Mouse (Mus musculus) mouse trophoblast stem cell (cell line): Measurements from ENCODE around the gene Srarp.

Source experiments
- in situ Hi-C, 2 experiments: fragments of 300-500 bp; cut with MseI, MboI; formaldehyde crosslinking; loops; 2 replicates in 1 of 2; 3 replicates in 1 of 2; pipeline ENCODE4 v1.15.1; 2025

The Srarp gene

DNA sequence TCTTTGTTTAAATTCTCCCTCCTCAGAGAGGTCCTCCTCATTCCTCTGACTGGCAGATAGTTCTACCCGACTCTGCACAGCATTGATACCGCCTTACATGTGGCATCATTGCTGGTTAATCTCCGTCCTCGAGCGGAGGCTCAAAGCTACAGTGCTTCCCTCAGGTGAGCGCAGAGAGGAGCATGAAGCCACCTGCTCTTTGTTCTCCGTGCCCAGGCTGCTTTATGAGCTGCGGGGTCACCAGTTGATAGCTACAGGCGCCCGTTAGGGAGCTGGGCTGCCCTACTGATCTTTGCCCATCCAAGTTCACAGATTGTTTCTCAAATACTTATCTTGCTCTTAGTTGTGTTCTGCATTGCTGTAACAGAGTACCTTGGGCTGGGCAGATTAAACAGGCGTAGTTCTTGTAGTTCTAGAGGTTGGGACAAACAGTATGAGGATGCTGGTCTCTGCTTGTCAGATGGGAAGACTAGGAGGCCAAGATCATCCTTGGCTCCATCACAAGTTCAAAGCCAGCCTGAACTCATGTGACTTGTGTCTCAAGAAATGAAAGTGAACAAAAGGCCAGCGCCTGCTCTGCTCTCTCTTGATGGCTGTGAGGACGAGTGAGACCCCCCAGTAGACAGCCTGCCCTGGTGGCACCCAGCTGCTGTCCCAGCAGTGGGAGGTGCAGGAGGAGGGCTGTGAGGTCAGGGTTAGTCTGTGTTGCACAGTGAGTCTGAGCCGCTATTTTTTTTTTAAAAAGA is 20.5 kb upstream of the Srarp start:
- in situ Hi-C loops: no loop called here

DNA sequence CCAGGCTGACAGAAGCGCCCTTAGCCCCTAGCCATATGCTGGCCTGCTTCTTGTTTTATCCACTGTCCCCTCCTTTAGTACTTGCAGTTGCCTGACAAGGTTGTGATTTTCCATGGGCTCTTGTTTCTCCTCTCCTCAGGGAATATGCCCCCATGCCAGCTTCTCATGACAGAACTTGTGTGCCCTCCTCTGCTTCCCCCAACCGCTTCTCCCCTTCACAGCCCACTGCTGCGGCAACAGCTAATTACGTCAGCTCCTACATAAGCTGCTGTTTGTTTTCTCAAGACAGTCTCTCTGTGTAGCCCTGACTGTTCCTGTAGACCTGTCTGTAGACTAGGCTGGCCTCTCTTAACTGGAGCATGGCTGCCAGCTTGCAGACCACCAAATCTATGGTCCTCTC is 19.6 kb upstream of the Srarp start:
- in situ Hi-C loops: no loop called here

DNA sequence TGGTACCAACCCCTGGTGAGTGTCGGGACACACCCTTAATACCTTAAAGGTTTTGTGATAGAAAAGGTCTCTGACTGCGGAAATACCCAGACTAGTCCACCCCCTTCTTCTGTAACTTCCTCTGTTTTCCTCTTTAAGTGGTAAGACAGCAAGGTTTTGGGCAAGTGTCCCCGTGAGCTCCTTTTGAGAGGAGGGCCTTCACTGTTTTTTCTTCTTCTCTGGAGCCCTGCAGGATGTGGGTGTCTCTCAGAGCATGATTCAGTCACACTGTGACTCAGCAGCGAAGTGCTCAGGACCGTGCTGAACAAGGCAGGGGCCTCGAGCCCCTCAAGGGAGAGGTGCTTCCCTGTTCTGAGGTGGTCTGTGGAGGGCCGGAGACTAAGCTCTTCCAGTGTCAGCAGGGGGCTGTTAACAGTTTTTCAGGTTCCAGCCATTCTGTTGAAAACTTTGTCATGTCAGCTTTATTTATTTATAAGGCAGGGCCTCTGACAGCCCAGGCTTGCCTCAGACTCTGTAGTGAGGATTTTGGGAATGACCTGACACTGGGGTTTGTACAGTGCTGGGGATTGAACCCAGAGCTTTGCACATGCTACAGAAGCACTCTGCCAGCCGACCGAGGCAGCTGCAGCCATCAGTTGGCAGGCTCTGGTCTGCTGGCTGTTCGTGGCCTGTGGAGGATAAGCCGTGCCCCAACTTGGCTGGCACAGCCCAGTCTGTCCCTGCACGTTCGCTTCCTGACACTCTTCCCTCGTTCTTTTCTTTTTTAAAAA is 18.9 kb upstream of the Srarp start:
- in situ Hi-C loops: no loop called here

DNA sequence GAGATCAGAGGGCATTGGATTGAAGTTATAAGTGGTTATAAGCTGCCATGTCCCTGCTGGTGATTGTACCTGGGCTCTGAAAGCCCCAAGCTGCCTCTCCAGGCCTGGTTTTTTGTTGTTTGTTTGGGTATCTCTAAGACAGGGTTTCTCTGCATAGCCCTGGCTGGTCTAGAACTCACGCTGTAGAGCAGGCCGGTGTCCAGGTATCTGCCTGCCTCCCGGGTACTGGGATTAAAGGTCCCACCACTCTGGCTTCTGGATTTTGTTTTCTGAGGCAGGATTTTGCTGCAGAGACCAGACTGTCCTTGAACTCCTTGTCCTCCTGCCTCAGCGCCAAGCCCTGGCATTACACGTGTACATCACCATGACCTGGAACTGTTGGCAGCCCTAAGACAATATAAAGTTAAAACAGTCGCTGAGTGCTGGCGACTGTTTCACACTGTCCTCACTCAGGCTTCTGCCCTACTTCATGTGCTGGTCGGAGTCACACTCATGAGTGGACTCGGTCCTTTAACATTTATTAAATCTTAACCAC is 16.1 kb upstream of the Srarp start:
- in situ Hi-C loops: no loop called here

DNA sequence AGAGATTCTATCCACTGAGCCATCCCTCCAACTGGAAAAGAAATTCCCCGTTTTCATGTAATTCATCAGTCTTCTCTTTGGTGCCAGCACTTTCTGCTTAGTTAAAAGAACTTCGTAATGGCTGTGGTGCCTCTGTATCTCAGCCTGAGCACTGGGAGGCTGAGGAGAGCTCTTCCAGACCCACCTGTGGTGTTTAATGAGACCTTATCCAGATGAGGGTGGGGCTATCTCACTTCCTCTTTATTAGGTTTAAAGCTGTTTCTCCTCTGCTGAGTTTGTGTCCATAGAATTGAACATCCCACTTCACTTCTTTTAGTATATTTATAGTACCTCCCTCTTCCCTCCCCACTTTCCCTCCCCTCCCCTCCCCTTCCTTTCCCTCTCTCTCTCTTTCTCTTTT is 15.3 kb upstream of the Srarp start:
- in situ Hi-C loops: no loop called here

DNA sequence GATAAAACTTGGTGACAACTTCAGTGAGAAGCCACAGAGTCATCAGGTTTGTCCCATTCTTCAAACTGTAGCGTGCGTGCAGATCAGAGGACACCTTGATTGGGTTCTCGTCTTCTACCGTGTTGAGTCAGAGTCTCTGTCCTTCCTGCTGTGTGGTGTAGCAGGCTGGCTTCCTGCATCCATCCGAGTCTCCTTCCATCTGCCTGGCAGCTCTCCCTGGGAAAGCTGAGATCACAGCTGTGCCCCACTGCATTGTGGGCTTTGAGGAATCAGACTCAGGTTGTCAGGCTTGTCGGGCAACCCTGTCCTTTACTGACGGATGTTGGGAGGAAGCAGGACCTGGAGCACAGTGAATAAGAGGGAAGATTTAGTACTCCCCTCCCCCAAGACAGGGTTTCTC is 10.3 kb upstream of the Srarp start:
- in situ Hi-C loops: no loop called here

DNA sequence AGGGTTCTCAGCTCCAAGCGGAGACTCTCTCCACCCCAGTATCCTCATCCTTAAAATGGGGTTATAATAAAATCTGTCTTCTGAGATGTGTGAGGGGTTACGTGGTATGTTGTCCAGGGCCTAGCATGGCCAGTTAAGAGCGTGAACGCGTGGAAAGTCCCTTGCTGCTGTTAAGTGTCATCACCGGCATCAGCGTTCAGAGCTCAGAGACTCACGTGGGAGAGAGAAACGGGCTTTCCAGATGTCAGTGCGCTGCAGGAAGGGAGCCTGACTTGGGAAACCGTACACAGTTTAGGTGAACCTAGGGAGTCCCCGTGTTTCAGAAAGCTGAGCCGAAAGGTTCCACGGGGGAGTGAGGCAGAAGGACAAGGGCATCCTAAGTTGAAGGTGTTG is 9.4 kb upstream of the Srarp start:
- in situ Hi-C loops: no loop called here

DNA sequence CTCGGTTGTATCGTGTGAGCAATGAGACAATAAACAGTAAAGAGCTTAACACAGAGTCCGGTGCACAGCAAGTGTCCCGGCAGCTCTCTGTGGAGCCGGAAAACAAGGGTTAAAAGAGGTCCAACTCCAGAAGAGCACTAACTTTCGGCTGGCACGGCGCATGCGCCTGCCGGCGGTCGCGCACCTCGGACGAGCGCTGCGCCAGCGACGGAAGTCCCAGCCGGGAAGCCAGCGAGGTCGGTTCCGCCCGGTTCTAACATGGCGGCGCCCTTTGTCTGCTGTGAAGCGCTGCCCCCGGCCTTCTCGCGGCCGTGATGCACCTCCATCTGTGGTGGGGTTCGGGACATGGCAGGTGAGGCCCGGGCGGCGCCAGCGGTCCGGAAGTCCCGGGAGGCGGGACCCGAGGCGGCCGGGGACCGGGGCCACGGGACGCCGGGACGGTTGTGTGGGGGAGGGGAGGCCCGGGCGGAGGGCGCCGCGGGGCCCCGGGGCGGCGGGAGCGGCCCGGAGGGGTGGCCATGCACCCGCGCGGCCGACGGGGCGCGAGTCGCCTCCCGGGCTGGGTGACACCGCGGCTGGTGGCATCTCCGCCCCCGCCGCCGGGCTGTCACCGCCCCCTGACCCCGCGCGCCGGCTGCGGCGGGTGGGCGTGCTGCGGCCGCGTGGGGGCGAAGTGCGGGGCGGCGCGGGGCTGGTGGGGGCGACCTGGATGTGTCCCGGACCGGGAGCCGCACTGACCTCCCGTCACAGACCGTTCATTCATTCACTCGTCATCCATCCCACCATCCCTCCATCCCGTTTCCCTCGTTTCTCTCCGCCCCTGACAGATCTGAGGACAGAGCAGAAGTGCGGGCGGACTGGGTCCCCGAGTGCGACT is 8.8 kb upstream of the Srarp start, which contains the start of gene Zbtb17:
Gene Zbtb17, plus strand, starts transcription at position 204 of the 877 bp plus-strand sequence.
- in situ Hi-C loops: no loop called here

DNA sequence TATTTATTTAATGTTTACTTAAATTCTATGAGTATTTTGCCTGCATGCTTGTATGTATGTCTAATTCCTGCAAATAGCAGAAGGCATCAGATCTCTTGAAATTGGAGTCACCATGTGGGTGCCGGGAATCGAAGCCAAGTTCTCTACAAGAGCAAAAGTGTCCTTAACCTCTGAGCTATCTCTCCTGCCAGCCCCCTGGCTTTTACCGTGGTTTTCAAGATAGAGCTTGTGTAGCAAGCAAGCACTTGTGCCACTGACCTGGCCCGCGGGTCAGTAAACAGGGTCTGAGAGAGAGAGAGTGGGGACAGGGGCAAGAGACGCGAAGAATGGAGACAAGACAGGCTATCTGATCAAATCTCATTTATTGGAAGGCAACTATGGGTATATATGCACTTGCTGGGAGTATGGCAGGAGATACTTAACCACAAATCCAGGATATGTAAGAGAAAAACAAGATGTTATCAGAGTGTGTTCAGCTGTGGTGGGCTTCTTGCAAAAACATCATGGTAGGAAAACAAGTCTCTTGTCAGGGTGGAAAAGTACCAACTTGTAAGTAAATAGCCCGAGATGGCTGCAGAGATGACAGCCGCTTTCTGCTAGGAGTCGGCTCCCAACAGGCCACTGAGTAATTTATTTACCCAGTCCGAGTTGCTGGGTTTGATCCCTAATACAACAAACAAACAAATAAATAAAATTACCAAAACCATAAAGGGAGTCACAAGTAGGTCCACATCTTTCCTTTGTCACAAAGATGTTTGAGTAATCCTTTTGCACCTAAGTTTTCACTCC is 7.9 kb upstream of the Srarp start:
- in situ Hi-C loops: no loop called here

DNA sequence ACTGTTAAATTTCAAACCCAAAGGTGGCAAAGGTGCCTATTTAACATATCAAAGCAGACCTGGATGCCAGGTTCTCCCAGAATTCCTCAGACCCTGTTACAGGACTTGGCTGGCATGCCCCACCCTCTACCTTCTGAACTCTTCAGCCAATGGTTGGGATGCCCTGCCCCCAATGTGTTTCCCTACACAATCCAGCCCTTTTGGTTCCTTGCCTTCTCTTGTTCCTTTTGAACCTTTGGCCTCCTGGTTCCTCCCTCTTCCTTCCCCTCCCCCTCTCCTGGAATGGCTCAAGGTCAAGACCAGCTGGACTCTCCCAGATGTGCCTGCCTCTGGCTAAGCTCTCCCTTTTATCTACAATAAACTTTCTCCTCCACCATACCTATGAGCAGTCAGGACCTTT is 5.0 kb upstream of the Srarp start:
- in situ Hi-C loops: no loop called here

DNA sequence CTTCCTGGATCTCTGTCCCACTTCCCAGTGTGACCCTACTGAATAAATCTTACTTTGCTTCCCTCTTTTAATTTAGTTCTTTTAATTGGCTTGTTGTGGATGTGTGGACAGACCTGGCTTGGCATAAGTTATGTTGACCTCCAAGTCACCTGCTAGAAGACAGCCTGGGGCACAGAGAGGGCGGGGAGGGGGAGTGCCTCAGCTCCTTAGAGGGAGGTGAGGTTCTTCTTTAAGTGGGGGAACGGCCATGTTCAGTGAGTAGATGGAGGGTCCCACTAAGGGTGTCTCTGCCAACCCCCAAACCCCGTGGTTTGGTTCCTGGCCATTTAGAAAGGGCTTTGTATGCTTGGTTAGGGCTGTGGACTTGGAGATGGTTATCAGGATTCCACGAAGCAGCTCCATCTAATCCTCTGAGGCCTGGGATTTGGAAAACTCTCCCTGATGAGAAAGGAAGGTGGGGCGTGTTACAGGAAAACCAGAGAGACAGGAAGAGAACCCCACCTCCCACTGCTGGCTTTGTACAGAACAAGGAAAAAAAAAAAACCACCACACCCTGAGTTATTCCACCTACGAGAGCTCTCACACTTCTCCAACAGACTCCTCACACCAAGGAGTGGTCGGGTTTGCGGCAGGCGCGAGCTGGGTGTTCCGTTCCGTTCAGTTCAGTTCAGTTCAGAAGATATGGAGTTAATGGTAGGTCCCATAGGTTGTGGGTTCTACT is 3.3 kb upstream of the Srarp start:
- in situ Hi-C loops: no loop called here

DNA sequence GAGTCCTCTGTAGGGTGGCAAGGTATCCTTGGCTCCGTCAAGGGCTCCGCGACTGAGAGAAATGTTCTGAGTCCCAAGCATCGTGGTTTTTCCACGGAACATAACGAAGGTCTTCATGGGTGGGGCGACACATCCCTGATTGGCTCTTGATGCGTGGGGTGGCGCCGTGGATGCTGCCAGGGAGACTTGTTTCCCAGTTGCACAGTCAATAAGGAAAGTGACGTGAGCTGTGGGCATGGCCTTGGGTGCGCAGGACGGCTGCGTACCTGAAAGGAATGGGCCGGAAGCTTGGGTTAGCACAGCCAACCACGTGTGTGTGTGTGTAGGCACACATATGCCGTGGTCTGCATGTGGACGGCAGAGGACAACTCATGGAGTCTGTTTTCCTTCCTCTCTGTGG is 2.7 kb downstream of the Srarp start:
- in situ Hi-C loops: no loop called here

DNA sequence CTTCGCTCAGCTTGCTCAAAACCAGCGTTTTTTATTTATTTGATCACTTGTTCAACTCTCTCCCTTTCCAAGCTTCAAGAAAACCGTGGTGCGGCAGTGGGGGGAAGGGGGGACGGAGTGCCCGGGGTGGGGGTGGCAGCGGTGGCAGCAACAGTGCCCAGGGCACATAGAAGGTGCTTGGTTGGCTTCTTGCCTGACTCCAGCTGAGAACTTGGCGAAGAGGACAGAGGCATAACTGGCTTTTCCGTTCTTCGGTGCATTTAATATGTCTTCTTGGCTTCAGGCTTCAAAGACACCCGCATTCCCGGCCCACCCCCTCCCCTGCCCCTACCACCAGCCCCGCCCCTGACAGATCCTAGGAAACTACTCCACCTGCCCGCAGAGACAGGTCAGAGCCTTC is 3.2 kb downstream of the Srarp start:
- in situ Hi-C loops: no loop called here

DNA sequence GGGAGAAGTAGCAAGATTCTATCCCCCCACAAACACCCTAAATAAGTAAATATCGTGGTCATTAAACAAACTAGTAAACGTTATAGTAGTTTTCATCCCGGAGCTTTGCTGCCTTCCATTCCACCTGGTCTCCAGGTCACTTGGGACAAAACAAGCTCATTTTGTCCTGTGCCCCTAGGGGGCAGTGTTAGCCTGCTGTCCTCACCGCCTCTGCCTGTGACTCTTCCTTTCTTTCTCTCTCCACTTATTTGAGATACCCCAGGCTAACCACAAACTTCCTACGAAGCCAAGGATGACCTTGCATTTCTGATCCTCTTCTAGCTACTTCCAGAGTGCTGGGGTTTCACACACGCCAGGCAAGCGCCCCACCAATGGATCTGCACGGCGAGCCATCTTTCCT is 4.9 kb downstream of the Srarp start:
- in situ Hi-C loops: no loop called here

DNA sequence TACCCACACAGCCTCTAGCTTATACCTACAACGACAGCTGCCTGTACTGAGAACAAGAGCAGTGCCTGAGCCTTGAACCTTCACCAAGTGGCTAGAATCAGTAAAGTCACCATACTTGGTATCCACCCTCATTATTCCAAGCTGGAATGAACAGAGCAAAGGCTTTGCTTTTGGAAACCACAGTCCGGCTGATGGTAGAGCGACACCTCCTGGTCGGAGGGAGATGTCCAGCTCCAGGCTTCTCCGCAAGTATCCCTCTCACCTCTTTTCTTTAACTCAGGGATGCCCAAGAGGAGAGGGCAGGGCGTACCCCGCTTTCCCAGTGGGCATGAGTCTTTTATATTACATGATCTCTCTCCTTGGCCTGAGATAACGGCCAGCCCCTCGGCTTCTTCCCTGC is 6.1 kb downstream of the Srarp start:
- in situ Hi-C loops: loop anchor here in 1 of 2 experiments (5.0 kb wide), 1 partner anchor 38 kb away; no protein-coding TSS in a partner anchor

DNA sequence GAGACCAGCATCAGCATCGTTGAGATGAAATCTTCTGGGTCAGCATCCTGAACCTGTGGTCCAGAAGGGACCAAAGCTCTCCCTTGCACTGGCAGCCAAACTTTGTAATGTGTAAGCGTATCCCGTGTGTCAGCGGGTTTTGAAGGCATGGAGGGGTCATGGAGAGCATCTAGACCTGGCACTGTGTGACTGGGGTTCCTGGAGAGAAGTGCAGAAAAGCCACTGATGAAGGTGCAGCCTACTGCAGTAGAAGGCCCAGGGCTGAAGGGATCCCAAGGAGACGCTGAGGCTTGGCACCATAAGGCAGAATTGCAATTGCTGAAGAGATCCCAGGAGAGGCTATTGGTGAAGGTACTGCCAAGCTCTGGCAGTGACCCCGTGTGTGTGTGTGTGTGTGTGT is 6.5 kb downstream of the Srarp start:
- in situ Hi-C loops: loop anchor here in 1 of 2 experiments (5.0 kb wide), 1 partner anchor 37 kb away; no protein-coding TSS in a partner anchor

DNA sequence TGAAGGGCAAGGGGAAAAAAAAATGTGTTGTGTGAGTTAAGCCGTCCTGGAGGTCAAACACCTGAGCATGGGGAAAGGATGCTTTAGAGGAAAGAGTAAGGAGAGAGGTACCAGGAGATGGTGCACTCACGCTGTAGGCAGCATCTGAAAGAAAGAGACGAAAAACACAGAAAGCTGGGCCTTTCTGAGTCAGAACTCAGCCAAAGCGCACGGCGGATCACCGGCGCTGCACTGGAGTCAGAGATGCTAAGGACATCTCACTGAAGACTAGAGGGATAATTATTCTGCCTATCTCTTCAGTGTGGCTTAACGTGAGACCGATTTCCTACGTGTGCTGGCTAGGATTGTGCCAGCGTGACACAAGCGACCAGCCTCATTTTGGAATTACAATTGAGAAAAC is 8.0 kb downstream of the Srarp start:
- in situ Hi-C loops: loop anchor here in 1 of 2 experiments (5.0 kb wide), 1 partner anchor 36 kb away; no protein-coding TSS in a partner anchor

DNA sequence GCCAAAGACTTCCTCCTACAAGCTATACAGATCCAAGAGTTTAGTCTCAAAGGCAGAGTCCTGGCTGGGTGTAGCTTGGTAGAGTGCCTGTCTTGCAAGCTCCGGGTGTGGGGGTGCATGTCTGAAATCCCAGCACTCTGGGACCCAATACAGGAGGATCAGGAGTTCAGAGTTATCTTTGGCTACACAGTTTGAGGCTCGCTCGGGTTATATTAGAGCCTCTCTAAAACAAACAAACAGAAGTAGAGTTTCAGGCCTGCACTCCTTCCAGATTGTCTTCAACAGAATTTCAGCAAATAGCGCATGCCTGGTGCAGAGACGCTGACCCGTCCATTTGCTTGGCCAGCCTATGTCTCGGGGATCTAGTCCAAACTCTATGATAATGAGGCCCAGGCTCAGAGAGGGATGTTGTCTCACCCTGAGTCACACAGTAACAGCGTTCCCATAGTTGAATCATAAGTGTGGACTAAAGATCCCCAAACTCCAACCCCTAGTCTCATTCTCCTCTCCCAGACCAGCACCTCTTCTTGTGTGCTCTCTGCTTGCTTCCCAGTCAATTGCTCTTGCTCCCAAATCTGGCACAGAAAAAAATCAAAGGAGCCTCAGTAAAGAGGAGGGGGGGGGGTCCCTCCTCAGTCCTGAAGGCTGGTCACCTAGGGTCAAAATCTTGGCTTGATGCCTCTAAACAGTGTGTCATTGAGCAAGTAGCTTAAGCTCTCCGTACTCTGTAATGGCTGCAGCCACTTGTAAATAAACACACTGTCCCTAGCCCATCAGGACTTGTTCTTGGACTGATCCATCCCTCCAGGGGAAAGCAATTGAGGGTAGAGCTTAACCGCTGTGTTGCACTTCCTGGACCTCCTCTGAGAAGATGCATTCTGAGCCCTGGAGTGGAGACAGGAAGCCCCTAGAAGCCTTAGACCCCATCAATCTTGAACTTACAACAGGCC is 8.8 kb downstream of the Srarp start:
- in situ Hi-C loops: loop anchor here in 1 of 2 experiments (5.0 kb wide), 1 partner anchor 35 kb away; no protein-coding TSS in a partner anchor
